Mouse (Mus musculus) left cerebral cortex, postnatal 10 days (tissue): ENCODE data around the gene Palld. TPM values are rescaled to one million over a fixed set of nuclear protein-coding genes. Genes with fewer than 3 reads are reported as not detected.

ENCODE experiments used
- DNase-seq, 2 experiments: peaks; one replicate each; pipeline ENCODE4 v3.0.0; 2021 to 2022; ENCODE audit warnings: low spot score in 2 of 2, mixed read lengths in 1 of 2; ENCODE audit errors: extremely low spot score in 1 of 2
- intact Hi-C: fragments of 180-260 bp; cut with DNase I; formaldehyde crosslinking; loops from one replicate; pipeline ENCODE4 v1.15.1; 2025
- total RNA-seq, 2 experiments: library from RNA; stranded (reverse); gene quantifications; 2 replicates each; pipeline ENCODE4 v1.2.3; 2021

Palld gene
- total RNA-seq, 2 experiments from 2014 or later: 5.2 to 6.8 TPM

- intact Hi-C loops: no loop called here
- DNase-seq: no peak
Measured at GRCm38 (mm10) chr8:61743764-61744562, 158.5 kb downstream of the Palld start.

DNA sequence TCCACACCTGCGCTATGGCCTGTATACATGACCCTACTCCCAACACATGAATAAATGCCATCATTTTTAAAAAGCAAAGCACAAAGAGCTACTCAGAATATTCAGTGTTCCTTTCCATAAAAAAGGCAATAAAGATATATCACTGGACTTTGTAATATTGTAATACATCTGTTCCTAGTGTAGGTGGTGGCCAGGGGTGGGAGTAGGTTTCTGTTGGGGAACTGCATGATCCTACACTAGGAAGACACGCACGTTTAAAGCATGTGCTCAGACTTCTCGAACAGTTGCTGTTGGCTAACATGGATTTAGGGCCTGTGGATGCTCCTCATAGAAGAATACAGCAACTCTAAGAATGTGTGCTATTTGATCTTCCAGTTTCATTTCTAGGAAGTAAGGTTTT lies 165.0 kb downstream of the Palld start:
- intact Hi-C loops: no loop called here
- DNase-seq: no peak

DNA sequence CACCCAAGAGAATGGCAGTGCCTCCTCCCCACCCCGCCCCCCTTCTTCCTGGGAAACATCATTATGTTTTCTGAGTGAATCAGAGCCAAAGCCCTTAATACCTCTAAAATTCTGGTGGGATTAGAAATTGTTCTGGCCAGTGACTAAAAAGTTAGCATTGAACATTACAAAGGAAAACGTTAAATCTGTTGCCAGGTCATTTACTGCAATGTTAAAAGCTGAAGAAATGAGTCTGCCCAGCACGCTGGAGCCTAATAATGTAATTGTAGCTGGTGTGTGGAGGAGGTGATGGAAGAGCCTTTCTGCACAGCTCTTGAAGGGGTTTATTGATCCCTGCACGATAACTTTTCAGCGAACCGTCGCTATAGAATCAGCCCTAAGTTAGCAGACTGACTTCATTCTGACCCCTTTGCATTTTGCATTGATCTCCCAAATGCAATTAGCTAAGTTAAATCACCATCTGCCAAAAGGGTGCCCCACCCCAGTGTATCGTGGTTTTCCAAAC lies 165.7 kb downstream of the Palld start:
- intact Hi-C loops: no loop called here
- DNase-seq: no peak

DNA sequence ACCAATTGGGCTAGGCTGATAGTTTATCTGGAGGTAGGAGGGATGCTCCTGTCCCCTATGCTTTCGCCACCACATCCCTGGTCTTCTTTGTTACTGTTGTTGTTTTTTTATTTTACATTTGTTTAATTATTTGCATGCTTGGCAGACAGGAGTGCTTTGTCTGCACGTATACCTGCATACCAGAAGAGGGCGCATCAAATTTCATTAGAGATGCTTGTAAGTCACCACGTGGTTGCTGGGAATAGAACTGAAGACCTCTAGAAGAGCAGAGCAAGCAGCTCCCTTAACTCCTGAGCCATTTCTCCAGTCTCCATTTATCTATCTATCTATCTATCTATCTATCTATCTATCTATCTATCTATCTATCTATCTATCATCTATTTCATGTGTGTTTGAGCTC lies 166.4 kb downstream of the Palld start:
- intact Hi-C loops: no loop called here

DNA sequence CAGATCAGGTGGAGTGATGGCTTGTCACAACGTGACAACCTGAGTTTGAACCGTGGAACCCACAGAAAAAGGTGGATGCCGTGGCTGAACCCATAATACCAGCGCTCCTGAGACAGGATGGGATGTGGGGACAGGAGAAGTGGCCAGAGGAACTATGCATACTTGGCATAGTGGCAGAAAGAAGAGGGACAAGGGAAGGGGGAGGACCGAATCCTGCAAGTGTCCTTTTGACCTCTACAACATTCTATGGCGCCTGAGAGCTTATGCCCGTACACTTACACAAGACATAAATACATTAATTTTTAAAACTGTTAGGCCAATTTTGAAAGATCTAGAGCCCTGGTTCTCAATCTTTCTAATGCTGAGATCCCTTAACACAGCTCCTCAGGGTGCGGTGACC lies 168.3 kb downstream of the Palld start:
- intact Hi-C loops: no loop called here
- DNase-seq: no peak

More for the DNA sequence above, 166.4 kb downstream of the Palld start:
- no peak for DNase-seq

- DNase-seq: no peak
- intact Hi-C loops: no loop called here
Measured at GRCm38 (mm10) chr8:61732184-61732583, 170.3 kb downstream of the Palld start.

DNA sequence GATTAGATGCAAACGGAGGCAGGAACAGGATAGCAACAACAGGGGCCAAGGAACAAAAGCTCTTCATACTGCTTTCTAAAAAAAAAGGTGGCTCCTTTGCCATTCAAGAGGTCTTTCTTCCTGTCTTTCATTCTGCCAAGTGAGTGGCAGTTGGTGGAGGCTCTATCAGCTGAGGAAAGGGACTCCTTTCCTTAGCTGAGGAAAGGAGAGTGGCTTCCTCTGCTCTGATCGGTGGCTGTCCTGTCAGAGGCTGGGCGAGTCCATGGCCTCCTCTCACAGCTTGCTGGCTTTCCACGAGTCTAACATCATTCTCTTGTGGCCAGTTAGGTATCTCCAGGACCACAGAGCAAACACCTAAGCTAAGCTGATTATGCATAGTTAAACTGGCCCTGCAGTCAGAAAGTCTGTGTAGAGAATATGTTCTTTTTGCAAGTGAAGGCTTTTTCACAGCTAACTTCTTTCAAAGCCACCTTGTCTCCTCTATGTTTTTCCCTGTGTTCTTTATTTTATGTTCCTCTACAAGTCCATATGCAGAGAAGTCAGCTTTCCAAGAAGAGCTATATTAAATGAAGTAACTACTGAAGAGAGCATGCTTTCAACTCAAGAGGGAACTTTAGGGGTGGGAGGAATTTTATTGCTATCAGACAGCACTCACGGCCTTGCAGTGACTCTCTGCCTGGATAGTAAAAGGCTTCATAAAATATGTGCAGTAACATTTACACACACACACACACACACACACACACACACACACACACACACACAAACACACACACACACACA lies 171.0 kb downstream of the Palld start:
- DNase-seq: no peak
- intact Hi-C loops: no loop called here

- intact Hi-C loops: no loop called here
- no peak for DNase-seq
Measured at GRCm38 (mm10) chr8:61730669-61731068, 171.8 kb downstream of the Palld start.

- DNase-seq: no peak
- intact Hi-C loops: no loop called here
Measured at GRCm38 (mm10) chr8:61725306-61726017, 177.0 kb downstream of the Palld start.

DNA sequence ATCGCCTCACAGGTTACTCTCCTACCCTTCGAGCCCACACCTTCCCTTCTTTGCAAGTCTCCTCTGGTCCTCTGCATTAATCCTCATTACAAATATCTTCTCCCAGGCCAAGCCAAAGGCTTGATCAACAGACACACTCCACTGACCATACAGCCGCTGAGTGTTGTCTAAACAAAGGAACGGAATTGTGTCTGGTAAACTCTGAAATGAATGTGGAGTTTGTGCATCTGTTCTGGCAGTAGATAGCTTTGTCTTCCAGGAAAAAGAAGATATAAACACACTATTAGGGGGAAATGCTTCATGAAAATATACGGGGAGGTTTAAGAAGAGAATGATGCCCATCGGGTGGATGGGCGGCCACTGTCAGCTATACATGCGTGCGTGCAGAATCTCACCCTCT lies 180.3 kb downstream of the Palld start:
- intact Hi-C loops: no loop called here
- DNase-seq: no peak

GRCm38 (mm10) chr8:61715351-61716125 lies 187.0 kb downstream of the Palld start:
- intact Hi-C loops: no loop called here
- no peak for DNase-seq

DNA sequence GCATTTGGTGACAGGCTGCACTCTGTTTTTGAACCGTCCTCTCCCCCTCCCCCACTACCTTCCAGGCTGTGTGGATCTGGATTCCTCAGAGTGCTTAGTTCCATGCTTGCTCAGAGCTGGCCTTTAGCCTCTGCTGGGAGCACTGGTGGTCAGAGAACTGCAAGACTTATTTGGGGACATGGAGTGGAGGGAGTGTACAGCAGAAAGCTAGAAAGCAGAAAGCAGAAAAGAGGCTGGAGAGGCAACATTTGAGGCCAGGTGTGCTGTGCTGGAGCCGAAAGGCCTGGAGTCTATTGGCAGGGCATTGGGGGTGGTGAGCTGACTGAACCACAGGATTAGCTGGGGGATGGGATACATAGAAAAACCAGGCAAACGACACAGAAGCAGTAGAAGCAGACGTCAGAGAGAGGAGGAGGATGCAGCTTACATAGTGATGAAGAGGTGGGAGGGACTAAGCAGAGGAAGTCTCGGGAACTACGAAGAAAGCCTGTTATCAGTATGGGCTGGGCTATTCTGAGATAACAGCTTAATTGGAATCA lies 188.1 kb downstream of the Palld start:
- intact Hi-C loops: no loop called here
- no peak for DNase-seq

DNA sequence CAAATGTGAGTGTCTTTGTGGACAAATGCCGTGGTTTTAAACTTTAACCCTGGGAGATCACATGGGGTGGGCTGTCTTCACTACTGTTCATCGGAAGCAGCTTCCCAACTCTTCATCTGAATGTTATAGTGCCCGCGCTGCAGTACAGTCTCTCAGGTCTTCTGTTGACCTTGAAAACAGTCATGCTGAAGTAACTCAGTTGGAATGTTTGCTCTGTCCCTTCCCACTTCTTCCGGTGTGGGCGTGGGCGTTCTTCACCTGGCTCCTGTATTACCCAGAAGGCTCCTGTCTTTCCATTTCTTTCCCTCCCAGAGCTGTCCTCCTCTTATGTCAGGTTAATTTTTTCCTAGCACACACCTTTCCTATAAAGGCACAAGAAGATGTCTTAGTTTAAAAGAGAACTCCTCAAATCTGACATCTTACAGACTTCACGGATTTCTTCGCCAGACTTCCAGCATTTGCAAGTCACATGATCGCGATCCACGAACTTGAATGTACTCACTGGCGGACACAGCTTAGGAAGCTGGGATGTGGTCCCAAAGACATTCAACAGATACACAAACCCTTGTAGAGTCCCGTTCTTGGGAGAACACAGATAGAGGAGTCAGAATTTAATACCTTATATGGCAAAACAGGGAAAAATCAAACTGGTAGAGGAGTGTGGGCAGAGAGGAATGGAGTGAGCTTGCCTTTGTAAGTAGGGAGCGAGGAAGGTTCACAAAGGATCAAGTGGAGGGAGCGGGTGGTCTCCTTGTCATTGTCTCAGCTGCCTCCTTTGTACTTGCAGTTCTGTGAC lies 189.1 kb downstream of the Palld start:
- no peak for DNase-seq
- intact Hi-C loops: no loop called here

- intact Hi-C loops: no loop called here
- no peak for DNase-seq
Measured at GRCm38 (mm10) chr8:61712426-61712825, 190.1 kb downstream of the Palld start.

- intact Hi-C loops: no loop called here
- DNase-seq: no peak
Measured at GRCm38 (mm10) chr8:61708586-61709305, 193.7 kb downstream of the Palld start.

DNA sequence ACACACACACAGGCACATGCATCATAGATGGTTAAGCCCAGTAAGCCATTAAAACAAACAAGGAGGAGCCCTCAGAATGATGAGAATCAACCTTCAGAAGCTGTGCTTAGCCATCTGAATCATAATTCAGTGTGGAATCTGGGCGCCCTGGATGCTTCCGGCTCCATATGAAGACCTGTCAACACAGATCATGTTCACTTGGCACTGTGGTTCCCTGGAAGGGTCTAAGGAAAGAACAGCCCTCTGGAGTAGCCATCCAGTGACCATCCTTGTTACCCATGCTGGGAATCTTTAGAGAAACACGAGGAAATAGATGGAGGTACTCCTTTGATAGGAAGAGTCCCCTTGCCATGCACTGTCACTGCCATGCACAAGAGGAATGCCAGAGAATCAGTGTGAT lies 197.0 kb downstream of the Palld start:
- intact Hi-C loops: no loop called here
- no peak for DNase-seq

GRCm38 (mm10) chr8:61702122-61702521 lies 200.4 kb downstream of the Palld start:
- no peak for DNase-seq
- intact Hi-C loops: no loop called here
